Mouse (Mus musculus): ENCODE measurements around the gene Bbox1. TPM values are rescaled to one million over a fixed set of nuclear protein-coding genes. Genes with fewer than 3 reads are reported as not detected.

Bbox1 gene
- total RNA-seq, 2 experiments from 2014 or later, result 0.35 to 0.40 TPM

DNA sequence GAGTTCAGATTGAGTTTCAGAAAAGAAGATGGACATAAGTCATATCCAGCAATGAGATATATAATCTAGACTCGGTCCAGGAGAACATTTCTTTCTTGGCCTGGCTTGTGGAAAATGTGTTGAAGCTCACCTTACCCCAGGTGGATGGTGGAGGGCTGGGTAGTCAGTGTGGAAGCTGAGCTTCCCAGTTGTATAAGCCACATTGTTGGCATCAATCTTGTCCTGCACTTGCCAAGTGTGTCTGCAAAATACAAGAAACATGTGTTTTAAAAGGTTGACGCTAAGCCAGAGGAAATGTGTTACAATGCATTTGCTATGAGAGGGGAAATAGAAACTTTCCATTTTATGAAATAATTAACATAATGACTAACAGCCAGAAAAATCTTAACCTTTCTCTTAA, 38.9 kb downstream of the Bbox1 start:
- peak; percentile 1 to 2 for DNase-seq (ENCODE audit: low spot score in 2 of 2)

DNA sequence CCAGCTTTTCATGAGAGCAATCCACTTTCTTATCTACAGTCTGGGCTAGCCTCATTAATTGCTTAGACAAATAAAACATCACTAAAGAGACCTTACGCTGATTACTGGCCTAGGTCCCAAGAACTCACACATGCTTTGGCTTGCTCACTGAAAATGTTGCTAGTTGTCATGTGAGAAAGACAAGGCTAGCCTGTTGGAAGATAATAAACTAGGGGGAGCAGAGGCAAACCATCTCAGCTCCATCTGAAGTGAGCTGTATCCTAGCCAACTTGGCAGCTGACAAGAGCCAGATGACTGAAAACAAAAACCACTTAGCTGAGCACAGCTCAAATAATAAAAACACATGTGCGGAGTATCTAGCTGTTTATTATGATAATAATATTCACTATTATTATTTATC, 40.2 kb downstream of the Bbox1 start:
- no peak for DNase-seq (ENCODE audit: low spot score in 2 of 2)

- no peak for DNase-seq (ENCODE audit: low spot score in 2 of 2)
Observed at GRCm38 (mm10) chr2:110269281-110269680, 45.1 kb downstream of the Bbox1 start.

GRCm38 (mm10) chr2:110232252-110232651, 82.1 kb downstream of the Bbox1 start:
- DNase-seq (ENCODE audit: low spot score in 2 of 2), result no peak

GRCm38 (mm10) chr2:110230753-110231152, 83.6 kb downstream of the Bbox1 start:
- DNase-seq (ENCODE audit: low spot score in 2 of 2), result no peak

GRCm38 (mm10) chr2:110229143-110230087, 84.9 kb downstream of the Bbox1 start:
- peak; percentile 58 to 67 for DNase-seq (ENCODE audit: low spot score in 2 of 2)

DNA sequence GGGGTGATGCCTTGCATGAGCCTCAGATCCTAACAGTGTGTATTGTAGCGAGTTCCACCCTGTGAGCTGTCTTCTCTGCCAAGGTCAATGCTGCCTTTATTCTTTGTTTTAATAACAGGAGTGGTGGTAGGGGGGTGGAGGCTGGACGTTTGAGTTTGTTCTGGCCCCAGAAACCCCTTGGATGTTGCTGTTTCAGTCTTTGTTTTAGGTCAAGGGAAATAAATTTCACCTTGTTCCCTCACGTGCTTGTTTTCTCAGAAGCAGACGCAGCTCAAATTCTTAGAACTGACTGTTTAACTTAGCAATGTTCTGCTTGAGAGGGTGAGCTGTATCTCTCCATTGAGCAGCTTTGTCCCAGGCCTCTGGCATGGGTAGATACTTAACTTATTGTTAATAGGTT, 87.9 kb downstream of the Bbox1 start:
- no peak for DNase-seq (ENCODE audit: low spot score in 2 of 2)

- no peak for DNase-seq (ENCODE audit: low spot score in 2 of 2)
Observed at GRCm38 (mm10) chr2:110225969-110226368, 88.4 kb downstream of the Bbox1 start.

DNA sequence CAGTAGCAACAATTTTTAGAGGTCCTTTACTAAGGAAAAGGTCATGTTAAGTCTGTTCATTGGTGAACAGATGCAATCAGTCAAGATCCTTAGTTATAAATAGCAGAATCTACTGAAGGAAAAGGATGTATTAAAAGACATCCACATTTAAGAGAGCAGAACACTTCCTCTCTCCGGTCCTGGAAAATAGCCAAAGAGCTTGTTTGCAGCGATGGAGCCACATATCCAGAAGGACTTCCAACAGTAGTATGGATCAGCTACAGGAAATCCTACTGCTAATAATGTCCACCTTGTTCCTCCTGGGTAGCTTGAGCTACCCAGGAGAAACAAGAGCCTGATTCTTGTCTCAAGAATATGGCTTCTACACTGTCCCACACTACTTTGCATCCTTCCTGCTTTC, 91.6 kb downstream of the Bbox1 start:
- DNase-seq (ENCODE audit: low spot score in 2 of 2), result no peak

- no peak for DNase-seq (ENCODE audit: low spot score in 2 of 2)
Observed at GRCm38 (mm10) chr2:110220492-110220891, 93.9 kb downstream of the Bbox1 start.

DNA sequence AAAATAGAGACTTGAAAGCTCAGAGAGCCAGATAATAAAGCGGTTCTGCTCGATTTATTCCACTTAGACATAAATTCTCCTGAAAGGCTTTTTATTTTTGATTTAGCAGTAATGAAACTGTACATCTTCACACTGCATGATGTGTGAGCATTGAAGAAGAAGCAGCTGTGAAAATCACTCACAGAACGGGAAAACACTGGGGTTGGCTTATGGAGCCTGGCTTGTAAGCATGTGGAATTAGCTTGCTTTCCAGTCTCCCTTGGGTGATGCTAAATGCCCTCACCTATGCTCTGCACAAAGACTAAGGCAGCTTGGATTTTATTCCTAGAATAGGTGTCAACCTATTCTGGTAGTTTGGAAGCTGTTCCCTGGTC, 98.7 kb downstream of the Bbox1 start:
- DNase-seq (ENCODE audit: low spot score in 2 of 2), result no peak

DNA sequence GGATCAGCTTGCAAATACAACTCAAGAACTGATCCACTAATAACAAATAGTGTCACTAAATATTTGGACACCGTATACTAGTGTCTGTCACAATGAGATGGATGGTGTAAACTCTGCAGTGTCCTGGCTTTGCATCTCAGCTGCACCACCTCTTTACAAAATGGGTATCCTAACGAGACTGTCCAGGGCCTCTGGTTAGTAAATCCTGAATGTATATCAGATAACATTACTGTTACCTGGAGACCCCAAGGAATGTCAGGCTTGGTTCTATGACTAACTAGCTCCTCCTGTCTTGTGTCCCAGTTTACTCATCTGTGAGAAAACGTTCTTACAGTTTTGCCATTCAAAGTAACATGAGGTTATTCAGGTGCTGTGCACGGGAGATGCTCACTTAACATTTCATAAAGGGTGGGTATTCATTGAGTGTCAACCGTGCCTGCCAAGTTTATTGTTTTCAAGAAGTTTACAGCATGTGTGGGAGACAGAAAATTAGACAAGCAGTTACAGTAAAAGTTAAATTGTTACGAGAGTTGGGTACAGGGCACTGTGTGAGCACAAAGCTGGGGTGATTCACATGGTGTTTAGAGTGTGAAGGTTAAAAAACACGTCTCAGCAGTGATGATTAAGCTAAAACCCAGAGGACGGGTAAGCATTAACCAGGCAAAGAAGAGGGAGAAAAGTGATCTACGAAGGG, 99.2 kb downstream of the Bbox1 start:
- no peak for DNase-seq (ENCODE audit: low spot score in 2 of 2)

DNA sequence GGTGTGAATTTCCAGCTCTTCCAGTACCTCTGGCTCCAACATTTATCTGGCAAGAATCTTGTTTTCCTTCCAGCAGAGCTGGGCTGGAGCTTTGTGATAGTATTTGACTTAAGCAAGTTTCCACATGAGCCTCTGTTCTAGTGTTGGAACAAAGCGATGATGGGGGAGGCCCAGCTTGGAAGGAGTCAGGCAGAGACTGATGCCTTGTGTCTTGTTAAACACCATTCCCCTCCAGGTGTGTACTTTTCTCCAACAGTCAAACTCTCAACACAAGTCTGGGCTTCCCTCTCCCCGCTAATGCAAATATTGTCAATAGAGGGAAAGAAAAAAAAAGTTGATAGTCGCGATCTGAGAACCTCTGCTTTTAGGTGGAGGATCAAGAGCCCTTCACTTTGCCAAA, 100.1 kb downstream of the Bbox1 start:
- DNase-seq (ENCODE audit: low spot score in 2 of 2), result no peak

Other genes starting within 250 kb of the Bbox1 start
- 1 to 10 TPM; 2.7 to 3.4 TPM for gene Fibin, start 48.6 kb upstream of the Bbox1 start, total RNA-seq (2021)